Mouse (Mus musculus): ENCODE results near the gene Leap2.

DNA sequence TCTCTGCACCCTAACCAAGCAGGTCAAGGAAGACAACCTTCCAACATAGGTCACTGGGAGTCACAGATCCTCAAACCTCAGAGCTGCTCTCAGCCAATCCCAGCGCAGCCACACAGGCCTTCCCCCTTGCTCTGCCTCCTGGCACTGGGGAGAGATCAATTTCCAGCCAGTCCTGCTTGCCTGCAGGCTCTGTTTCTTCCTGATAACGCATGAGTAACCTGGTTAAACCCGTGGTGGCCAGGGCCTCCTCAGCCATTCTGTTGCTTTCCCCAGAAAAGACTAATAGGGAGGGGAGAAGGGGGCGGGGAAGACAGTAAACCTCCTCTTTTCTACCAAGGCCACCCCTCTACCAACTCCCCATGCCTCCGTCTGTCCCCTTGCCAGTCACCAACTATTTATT is 38.8 kb upstream of the Leap2 start:
- TF ChIP-seq POLR2A (IDR thresholded peaks at IDR 0.05; ENCODE audit: insufficient read depth, low read depth, low read length) (no peak), CTCF (IDR thresholded peaks at IDR 0.05) (no peak)

All from heart, adult 2 months (tissue).